Mouse (Mus musculus) urinary bladder, adult 2 months (tissue): ENCODE data around the gene Cd40. TPM values are rescaled to one million over a fixed set of nuclear protein-coding genes. Genes with fewer than 3 reads are reported as not detected.
A peak's percentile ranks its signal among the peaks of the same experiment; 100 is the strongest.

ENCODE experiments used
- DNase-seq: peaks from one replicate; pipeline ENCODE4 v3.0.0; 2022; ENCODE audit warnings: low spot score
- polyA plus RNA-seq: library from polyadenylated mRNA; depleted of rRNA; stranded (reverse); fragments of >200 nt; gene quantifications from 2 replicates; pipeline ENCODE4 v1.2.3, GENCODE M21; 2012

Cd40 gene
- polyA plus RNA-seq, 1 experiment, result 9.5 TPM

- DNase-seq, result no peak
Measured at GRCm38 (mm10) chr2:165056377-165057085, 1.1 kb downstream of the Cd40 start.

- no peak for DNase-seq
Measured at GRCm38 (mm10) chr2:165059961-165060360, 4.5 kb downstream of the Cd40 start.

- DNase-seq, result no peak
Measured at GRCm38 (mm10) chr2:165061638-165062433, 6.4 kb downstream of the Cd40 start.

- no peak for DNase-seq
Measured at GRCm38 (mm10) chr2:165064489-165064888, 9.1 kb downstream of the Cd40 start.

- DNase-seq, result no peak
Measured at GRCm38 (mm10) chr2:165068806-165069205, 13.4 kb downstream of the Cd40 start.

- DNase-seq, result no peak
Measured at GRCm38 (mm10) chr2:165070096-165070816, 14.8 kb downstream of the Cd40 start.

- DNase-seq, result no peak
Measured at GRCm38 (mm10) chr2:165073381-165073781, 18.0 kb downstream of the Cd40 start.

GRCm38 (mm10) chr2:165074081-165074884 lies 18.9 kb downstream of the Cd40 start:
- no peak for DNase-seq

- peak; percentile 56 for DNase-seq
Measured at GRCm38 (mm10) chr2:165074937-165075336, 19.5 kb downstream of the Cd40 start.

GRCm38 (mm10) chr2:165077055-165077454 lies 21.6 kb downstream of the Cd40 start:
- no peak for DNase-seq

- DNase-seq, result no peak
Measured at GRCm38 (mm10) chr2:165078045-165078444, 22.6 kb downstream of the Cd40 start.

GRCm38 (mm10) chr2:165078605-165079004 lies 23.2 kb downstream of the Cd40 start:
- DNase-seq, result no peak

GRCm38 (mm10) chr2:165080657-165081056 lies 25.2 kb downstream of the Cd40 start:
- DNase-seq, result no peak

GRCm38 (mm10) chr2:165081257-165081656 lies 25.8 kb downstream of the Cd40 start:
- no peak for DNase-seq

GRCm38 (mm10) chr2:165086634-165087033 lies 31.2 kb downstream of the Cd40 start:
- DNase-seq, result no peak

- DNase-seq, result no peak
Measured at GRCm38 (mm10) chr2:165089470-165089869, 34.0 kb downstream of the Cd40 start.

GRCm38 (mm10) chr2:165090650-165091049 lies 35.2 kb downstream of the Cd40 start, which contains the start of gene 1700025C18Rik:
1700025C18Rik (minus strand) TSS chr2:165090750.
- DNase-seq, result no peak

- DNase-seq, result no peak
Measured at GRCm38 (mm10) chr2:165091433-165091965, 36.1 kb downstream of the Cd40 start.

GRCm38 (mm10) chr2:165092393-165092792 lies 37.0 kb downstream of the Cd40 start:
- no peak for DNase-seq

GRCm38 (mm10) chr2:165096367-165096766 lies 40.9 kb downstream of the Cd40 start:
- no peak for DNase-seq

- DNase-seq, result no peak
Measured at GRCm38 (mm10) chr2:165098861-165099260, 43.4 kb downstream of the Cd40 start.
